Mouse (Mus musculus) bone marrow macrophage, adult 2 months (primary cell): ENCODE results near the gene Tsc22d3.

Experiments
- CTCF ChIP-seq: IDR thresholded peaks from 2 replicates; pipeline ENCODE4 v1.5.1; 2012; ENCODE audit warnings: low read depth, mild to moderate bottlenecking, low read length, moderate library complexity
- POLR2A ChIP-seq: IDR thresholded peaks from 2 replicates; pipeline ENCODE4 v1.6.1; 2012; ENCODE audit warnings: mild to moderate bottlenecking, low read depth, low read length, borderline replicate concordance

DNA sequence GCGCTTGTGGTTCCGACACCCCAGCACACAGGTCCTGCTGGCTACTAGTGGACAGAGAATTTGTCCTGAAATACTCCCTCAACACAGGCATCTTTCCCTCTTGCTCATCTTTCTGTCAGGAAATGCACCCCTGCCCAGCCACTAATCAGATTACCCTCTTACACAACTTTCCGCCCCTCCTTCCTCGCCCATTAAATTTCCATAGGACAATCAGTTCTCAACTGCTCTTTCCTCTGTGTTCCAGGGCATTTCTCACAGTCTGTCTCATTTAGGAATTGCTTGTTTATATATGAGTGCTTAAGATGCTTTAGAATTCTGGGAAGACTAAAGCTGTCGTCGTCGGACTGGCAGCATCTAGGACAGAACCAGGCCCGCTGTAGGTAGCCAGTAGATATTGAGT, 82.1 kb downstream of the Tsc22d3 start:
- no peak for TF ChIP-seq CTCF
- TF ChIP-seq POLR2A: no peak
